Mouse (Mus musculus): ENCODE measurements around the gene Gatd1.

DNA sequence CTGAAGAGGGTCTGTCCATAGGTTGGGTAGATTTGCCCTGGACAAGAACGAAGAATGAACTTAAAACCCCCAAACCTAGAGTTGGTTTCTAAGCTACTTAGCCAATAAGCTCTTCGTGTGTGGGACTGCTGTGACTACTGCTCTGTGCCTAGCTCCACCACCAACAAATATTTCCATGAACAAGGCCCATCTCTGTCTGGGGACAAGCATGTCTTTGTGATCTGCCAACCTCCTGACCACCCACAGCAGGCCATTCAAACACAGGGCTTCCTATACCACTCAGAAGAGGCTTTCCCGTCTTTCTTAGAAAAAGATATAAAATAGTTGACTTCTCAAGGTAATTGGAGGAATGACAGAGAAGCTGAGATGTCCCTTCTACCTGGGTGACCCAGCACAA lies 48.9 kb downstream of the Gatd1 start:
- TF ChIP-seq GATA1 (IDR thresholded peaks at IDR 0.05; ENCODE audit: borderline replicate concordance, low read length) (no peak), FLI1 (IDR thresholded peaks at IDR 0.05; ENCODE audit: low read length) (no peak)
